Mouse (Mus musculus) urinary bladder, postnatal 10 days (tissue): Measurements from ENCODE around the gene Smad5.

ENCODE experiments used
- DNase-seq: peaks from one replicate; pipeline ENCODE4 v3.0.0; 2022; ENCODE audit warnings: low spot score

Smad5 gene

DNA sequence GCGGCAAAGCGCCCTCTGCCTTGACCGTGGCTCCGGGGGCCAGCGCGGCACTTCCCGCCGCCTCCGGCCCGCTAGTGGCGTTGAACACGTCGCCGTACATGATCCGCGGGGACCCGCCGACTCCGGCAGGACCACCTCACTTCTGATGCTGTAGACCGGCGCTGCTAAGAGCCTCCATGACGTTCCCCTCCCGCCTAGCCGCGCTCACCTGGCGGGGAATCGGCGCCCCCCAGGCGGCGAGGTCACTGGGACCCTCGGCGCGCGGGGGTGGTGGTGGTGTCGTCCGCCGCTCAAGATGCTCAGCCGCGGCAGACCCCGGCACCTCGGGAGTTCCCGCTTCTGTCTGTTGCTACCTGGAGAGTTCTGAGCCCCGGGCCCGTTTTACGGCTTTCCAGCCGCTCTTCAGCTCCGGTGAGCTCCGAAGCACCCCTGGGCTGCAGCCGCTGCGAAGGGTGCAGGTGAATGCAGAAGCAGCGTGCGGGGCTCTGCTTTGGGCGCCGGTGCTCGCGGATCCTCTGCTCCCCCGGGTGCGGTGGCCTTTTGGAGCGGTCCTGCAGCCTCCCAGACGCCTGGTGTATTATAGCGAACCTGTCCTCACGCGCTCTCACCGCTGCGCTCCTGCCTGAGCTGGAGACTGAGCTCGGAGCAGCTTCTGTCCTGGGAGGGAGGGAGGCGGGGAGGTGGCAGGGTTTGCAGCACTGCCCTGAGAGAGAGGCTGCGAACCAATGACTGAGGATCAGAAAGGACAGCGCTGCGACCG lies 50.6 kb downstream of the Smad5 start, which contains the start of gene Gm45623:
Gm45623 (minus strand) TSS at position 636 of the 760 bp plus-strand sequence.
- DNase-seq, result no peak

DNA sequence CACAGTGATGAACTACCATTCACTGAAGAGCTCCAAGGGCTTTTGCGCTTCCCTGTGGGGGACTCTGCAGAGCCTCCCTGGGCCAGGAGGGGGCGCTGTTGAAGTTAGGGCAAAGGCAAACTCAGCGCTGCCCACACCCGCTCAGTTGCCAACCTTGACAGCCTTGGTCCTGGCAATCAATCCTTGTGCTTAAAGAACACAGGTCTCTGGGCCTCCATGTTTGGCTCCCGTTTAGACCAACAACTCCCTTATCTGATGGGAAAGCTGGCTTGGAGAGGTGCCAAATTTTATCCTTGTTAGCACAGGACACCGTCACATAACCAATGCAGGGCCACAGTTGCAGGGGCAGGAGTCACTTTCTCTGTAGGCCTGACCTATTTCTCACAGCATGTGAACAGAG lies 53.1 kb downstream of the Smad5 start:
- no peak for DNase-seq

DNA sequence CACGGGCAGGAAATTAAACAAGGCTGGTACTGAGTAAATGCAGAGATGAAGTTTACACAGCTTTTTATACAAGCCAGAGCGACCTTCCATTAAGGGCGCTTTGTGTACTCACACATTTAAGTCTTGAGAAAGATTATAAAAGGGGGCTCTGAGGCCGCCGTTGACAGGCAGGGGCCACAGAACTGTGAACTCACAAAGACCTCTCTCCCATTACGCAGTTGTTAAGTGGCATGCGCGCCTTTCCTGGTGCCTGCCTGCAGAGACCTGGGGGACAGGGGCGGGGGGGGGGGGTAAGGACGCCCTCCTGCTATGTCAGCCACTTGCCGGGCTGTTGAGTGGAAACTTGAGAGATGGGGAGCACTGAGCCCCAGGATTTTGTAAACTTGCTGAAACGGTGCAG lies 54.4 kb downstream of the Smad5 start:
- no peak for DNase-seq

DNA sequence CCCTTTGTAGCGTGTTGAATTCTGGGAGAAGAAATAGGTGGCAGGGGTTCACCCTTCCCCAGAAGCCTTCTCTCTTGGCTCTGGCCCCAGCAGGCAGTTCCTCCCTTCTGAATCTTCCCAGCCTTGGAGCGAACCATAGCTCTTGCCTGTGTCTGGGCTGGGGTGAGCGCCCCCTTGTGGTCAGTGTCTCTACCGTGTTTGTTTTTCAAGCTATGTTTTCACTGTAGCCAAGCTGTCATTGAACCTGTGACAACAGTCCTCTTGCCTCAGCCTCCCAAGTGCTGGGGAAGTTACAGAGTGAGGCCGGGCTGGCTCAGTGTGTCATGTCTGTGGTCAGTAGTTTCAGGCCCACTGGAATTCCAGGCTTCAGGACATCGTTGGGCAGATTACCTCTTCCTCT lies 55.7 kb downstream of the Smad5 start:
- DNase-seq, result peak; percentile 39

GRCm38 (mm10) chr13:56762446-56763229 lies 59.8 kb downstream of the Smad5 start:
- no peak for DNase-seq

GRCm38 (mm10) chr13:56765284-56766032 lies 62.6 kb downstream of the Smad5 start:
- DNase-seq, result no peak

- DNase-seq, result no peak
Measured at GRCm38 (mm10) chr13:56766211-56766610, 63.4 kb downstream of the Smad5 start.

DNA sequence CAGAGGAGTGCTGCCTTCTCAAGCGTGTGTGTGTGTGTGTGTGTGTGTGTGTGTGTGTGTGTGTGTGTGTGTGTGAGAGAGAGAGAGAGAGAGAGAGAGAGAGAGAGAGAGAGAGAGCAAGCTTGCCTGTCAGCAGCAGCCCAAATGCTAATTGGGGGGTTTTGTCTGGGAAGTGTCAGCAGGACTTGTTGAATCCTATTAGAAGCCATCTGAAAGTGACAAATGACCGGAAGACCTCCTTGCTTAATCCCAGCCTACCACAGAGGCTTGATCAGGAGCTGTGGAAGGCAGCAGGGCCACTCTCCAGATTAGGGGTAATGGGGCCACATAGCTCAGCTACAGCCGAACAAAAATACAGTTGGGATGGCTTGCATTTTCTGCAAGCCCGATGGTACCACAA lies 66.6 kb downstream of the Smad5 start:
- DNase-seq, result no peak

GRCm38 (mm10) chr13:56770136-56770578 lies 67.3 kb downstream of the Smad5 start:
- no peak for DNase-seq

GRCm38 (mm10) chr13:56770786-56771185 lies 68.0 kb downstream of the Smad5 start:
- DNase-seq, result no peak

DNA sequence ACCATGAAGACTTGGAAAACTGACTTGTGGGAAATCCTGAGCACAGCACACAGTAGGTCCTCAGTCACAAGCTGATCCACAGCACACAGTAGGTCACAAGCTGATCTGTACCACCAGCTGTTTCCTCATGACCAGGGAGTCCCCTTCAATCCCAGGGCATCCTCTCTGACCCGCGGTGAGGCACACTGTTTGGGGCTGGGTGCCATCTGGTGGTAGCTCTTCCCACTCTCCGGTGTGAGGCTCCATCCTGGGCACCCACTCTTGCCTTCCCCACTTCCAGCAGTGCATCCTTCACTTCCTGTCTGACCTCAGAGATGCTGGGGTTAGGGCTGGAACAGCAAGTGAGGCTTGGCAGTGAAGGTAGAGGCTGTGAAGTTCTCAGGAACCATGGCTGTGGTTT lies 69.8 kb downstream of the Smad5 start:
- DNase-seq, result no peak

GRCm38 (mm10) chr13:56773262-56773870 lies 70.6 kb downstream of the Smad5 start:
- DNase-seq, result no peak

DNA sequence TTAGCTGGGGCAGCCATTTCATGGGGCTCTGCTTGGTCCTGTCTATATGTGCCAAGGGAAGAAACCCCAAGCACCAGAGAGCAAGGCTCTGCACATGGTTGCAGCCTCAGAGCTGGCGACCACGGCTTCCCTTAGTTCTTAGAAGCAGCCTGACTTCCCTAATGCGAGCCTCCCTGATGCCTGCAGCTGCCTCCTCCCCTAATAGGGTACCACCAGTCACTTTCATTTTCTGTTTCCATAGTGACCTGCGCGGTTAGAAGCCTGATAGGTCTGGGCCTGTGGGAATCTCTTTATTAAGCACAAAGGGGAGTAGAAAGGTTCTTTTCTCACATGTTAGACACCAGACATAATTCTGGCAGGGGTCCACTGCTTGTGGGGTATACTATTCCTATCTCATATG lies 71.5 kb downstream of the Smad5 start:
- no peak for DNase-seq

GRCm38 (mm10) chr13:56780746-56781469 lies 78.1 kb downstream of the Smad5 start:
- DNase-seq, result no peak

DNA sequence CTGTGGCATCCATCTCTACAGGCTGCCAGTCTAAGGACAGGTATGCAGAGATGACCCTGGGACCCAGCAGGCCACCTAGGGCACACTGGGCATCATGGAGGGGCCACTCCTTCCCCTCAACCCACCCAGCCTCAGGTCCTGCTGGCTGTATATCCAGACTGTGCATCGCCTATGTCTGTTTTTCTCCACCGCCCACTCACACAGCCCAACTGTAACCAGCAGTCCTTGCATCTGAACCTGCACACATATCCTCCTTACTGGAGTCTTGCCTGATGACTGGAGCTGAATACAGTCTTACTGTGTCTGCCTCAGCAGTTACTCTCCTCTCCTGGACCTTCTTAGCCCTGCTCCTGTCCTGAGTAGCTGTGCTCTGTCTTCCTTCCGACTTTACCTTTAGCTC lies 78.9 kb downstream of the Smad5 start:
- DNase-seq, result no peak

GRCm38 (mm10) chr13:56782621-56783020 lies 79.8 kb downstream of the Smad5 start:
- DNase-seq, result no peak

DNA sequence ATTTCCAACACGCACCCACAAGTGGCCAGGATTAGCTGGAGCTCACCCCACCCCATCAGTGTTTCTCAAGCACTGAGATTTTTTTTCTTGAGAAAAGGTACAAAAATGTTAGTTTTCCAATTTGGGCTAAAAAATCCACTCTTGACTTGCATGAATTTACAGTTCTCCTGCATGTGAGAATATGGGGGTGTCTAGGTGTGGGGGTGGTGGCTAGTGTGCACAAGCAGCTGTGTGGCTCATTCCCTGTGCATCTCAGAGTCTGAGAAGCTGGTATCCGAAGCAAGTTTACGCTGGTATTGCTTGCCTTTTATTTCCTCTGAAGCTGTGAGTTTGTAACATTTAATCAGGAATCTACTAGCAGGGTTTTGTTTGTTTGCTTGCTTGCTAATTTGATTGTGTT lies 87.9 kb downstream of the Smad5 start:
- DNase-seq, result no peak
